Mouse (Mus musculus) heart, postnatal 25 days (tissue): ENCODE measurements around the gene Erc2. TPM values are rescaled to one million over a fixed set of nuclear protein-coding genes. Genes with fewer than 3 reads are reported as not detected.

Experiments
- DNase-seq: peaks from one replicate; pipeline ENCODE4 v3.0.0; 2022; ENCODE audit warnings: low spot score
- intact Hi-C: fragments of 180-260 bp; cut with DNase I; formaldehyde crosslinking; loops from one replicate; pipeline ENCODE4 v1.15.1; 2025
- total RNA-seq, 2 experiments: library from RNA; stranded (reverse); gene quantifications; 2 replicates each; pipeline ENCODE4 v1.2.3; 2021

The Erc2 gene
- total RNA-seq, 2 experiments from 2014 or later, result 0.68 to 0.98 TPM

- DNase-seq, result no peak
- intact Hi-C loops, result no loop called here
Observed at GRCm38 (mm10) chr14:27661466-27661865, 39.2 kb downstream of the Erc2 start.

- intact Hi-C loops, result no loop called here
- no peak for DNase-seq
Observed at GRCm38 (mm10) chr14:27662251-27662650, 40.0 kb downstream of the Erc2 start.

GRCm38 (mm10) chr14:27667016-27667852 is 45.0 kb downstream of the Erc2 start:
- DNase-seq, result no peak
- intact Hi-C loops, result no loop called here

GRCm38 (mm10) chr14:27668151-27668550 is 45.9 kb downstream of the Erc2 start:
- DNase-seq, result no peak
- intact Hi-C loops, result no loop called here

- intact Hi-C loops, result no loop called here
Observed at GRCm38 (mm10) chr14:27669939-27670338, 47.7 kb downstream of the Erc2 start.

GRCm38 (mm10) chr14:27672761-27673160 is 50.5 kb downstream of the Erc2 start:
- DNase-seq, result no peak
- intact Hi-C loops, result no loop called here

More at GRCm38 (mm10) chr14:27669939-27670338, 47.7 kb downstream of the Erc2 start:
- DNase-seq, result no peak

- intact Hi-C loops, result no loop called here
- DNase-seq, result no peak
Observed at GRCm38 (mm10) chr14:27674096-27674495, 51.9 kb downstream of the Erc2 start.

GRCm38 (mm10) chr14:27674561-27674960 is 52.3 kb downstream of the Erc2 start:
- intact Hi-C loops, result no loop called here
- no peak for DNase-seq

GRCm38 (mm10) chr14:27675071-27675470 is 52.8 kb downstream of the Erc2 start:
- intact Hi-C loops, result no loop called here

GRCm38 (mm10) chr14:27682368-27683052 is 60.3 kb downstream of the Erc2 start:
- DNase-seq, result no peak
- intact Hi-C loops, result no loop called here

More at GRCm38 (mm10) chr14:27675071-27675470, 52.8 kb downstream of the Erc2 start:
- no peak for DNase-seq

GRCm38 (mm10) chr14:27695781-27696180 is 73.6 kb downstream of the Erc2 start:
- DNase-seq, result no peak
- intact Hi-C loops, result no loop called here

- DNase-seq, result no peak
- intact Hi-C loops, result no loop called here
Observed at GRCm38 (mm10) chr14:27717364-27717763, 95.1 kb downstream of the Erc2 start.

GRCm38 (mm10) chr14:27719601-27720000 is 97.4 kb downstream of the Erc2 start:
- intact Hi-C loops, result no loop called here
- no peak for DNase-seq

GRCm38 (mm10) chr14:27720944-27721343 is 98.7 kb downstream of the Erc2 start:
- no peak for DNase-seq
- intact Hi-C loops, result no loop called here

GRCm38 (mm10) chr14:27721759-27722158 is 99.5 kb downstream of the Erc2 start:
- intact Hi-C loops, result no loop called here
- no peak for DNase-seq

- DNase-seq, result no peak
- intact Hi-C loops, result no loop called here
Observed at GRCm38 (mm10) chr14:27727541-27727940, 105.3 kb downstream of the Erc2 start.

- intact Hi-C loops, result no loop called here
- DNase-seq, result no peak
Observed at GRCm38 (mm10) chr14:27731086-27731485, 108.9 kb downstream of the Erc2 start.

- DNase-seq, result no peak
- intact Hi-C loops, result no loop called here
Observed at GRCm38 (mm10) chr14:27739436-27739835, 117.2 kb downstream of the Erc2 start.

GRCm38 (mm10) chr14:27741248-27741916 is 119.2 kb downstream of the Erc2 start:
- intact Hi-C loops, result loop anchor here (1.0 kb wide), 1 partner anchor 145 kb away; no protein-coding TSS in a partner anchor
- DNase-seq, result no peak

GRCm38 (mm10) chr14:27754340-27754739 is 132.1 kb downstream of the Erc2 start:
- intact Hi-C loops, result no loop called here
- no peak for DNase-seq

- no peak for DNase-seq
- intact Hi-C loops, result no loop called here
Observed at GRCm38 (mm10) chr14:27756901-27757300, 134.7 kb downstream of the Erc2 start.
